Mouse (Mus musculus) ES-E14 (cell line): ENCODE measurements at regions not wholly inside any gene's neighbourhood (a gene's known extent, or its start where the extent isn't known, plus 50 kb on each side); places are given as distances from the start of the nearest gene placed in this dataset.

Source experiments
- CHD2 ChIP-seq: IDR thresholded peaks from 2 replicates; pipeline ENCODE4 v1.6.1; 2014; ENCODE audit warnings: mild to moderate bottlenecking, low read depth, low read length, inconsistent platforms
- HCFC1 ChIP-seq: IDR thresholded peaks from 2 replicates; pipeline ENCODE4 v1.6.1; 2012; ENCODE audit warnings: low read length, inconsistent platforms, borderline replicate concordance; ENCODE audit not compliant: insufficient read depth
- MAFK ChIP-seq: IDR thresholded peaks from 2 replicates; pipeline ENCODE4 v1.6.1; 2014; ENCODE audit warnings: mild to moderate bottlenecking, low read depth, low read length, inconsistent platforms; ENCODE audit not compliant: insufficient read depth
- ZC3H11A ChIP-seq: IDR thresholded peaks from 2 replicates; pipeline ENCODE4 v1.6.1; 2012; ENCODE audit warnings: low read depth, mild to moderate bottlenecking, inconsistent platforms, low read length, borderline replicate concordance
- ZNF384 ChIP-seq: IDR thresholded peaks from 2 replicates; pipeline ENCODE4 v1.6.1; 2012; ENCODE audit warnings: low read depth, low read length, inconsistent platforms

- no peak for TF ChIP-seq MAFK
- no peak for TF ChIP-seq CHD2
- no peak for TF ChIP-seq ZNF384
- TF ChIP-seq ZC3H11A = no peak
- no peak for TF ChIP-seq HCFC1
These were observed 352.8 kb downstream of the Plekhb2 start for GRCm38 (mm10) chr1:35202551-35202950.
